Mouse (Mus musculus) liver (tissue): ENCODE results near the gene 5730522E02Rik.
"Not testable (repeated sequence)": the region's sequence is repeated elsewhere in the genome, so short reads cannot be mapped to it uniquely, and the experiment has no call there.

ENCODE experiments used
- DNase-seq: peaks from one replicate; pipeline ENCODE4 v3.0.0-alpha.2; 2020; ENCODE audit warnings: mixed read lengths

Gene 5730522E02Rik

GRCm38 (mm10) chr11:26210582-26211180 lies at the start of gene 5730522E02Rik:
Gene 5730522E02Rik, minus strand, starts transcription at chr11:26210763.
- DNase-seq, result no peak

GRCm38 (mm10) chr11:26236540-26236939 lies 26.0 kb upstream of the 5730522E02Rik start:
- DNase-seq, result no peak

GRCm38 (mm10) chr11:26229895-26230294 lies 19.3 kb upstream of the 5730522E02Rik start:
- DNase-seq, result no peak

GRCm38 (mm10) chr11:26213643-26214042 lies 3.1 kb upstream of the 5730522E02Rik start:
- not testable (repeated sequence) for DNase-seq

- peak; percentile 63 for DNase-seq
Measured at GRCm38 (mm10) chr11:26209811-26210581, 567 bp downstream of the 5730522E02Rik start.

- DNase-seq, result no peak
Measured at GRCm38 (mm10) chr11:26203466-26203865, 7.1 kb downstream of the 5730522E02Rik start.

GRCm38 (mm10) chr11:26202842-26203241 lies 7.7 kb downstream of the 5730522E02Rik start:
- no peak for DNase-seq

- no peak for DNase-seq
Measured at GRCm38 (mm10) chr11:26201778-26202097, 8.8 kb downstream of the 5730522E02Rik start.

GRCm38 (mm10) chr11:26200970-26201777 lies 9.4 kb downstream of the 5730522E02Rik start:
- peak; percentile 45 for DNase-seq

- DNase-seq, result no peak
Measured at GRCm38 (mm10) chr11:26195468-26195867, 15.1 kb downstream of the 5730522E02Rik start.

GRCm38 (mm10) chr11:26187231-26187967 lies 23.2 kb downstream of the 5730522E02Rik start:
- DNase-seq, result no peak

GRCm38 (mm10) chr11:26170572-26170971 lies 40.0 kb downstream of the 5730522E02Rik start:
- no peak for DNase-seq

- DNase-seq, result no peak
Measured at GRCm38 (mm10) chr11:26167609-26167971, 43.0 kb downstream of the 5730522E02Rik start.

- DNase-seq, result no peak
Measured at GRCm38 (mm10) chr11:26166966-26167608, 43.5 kb downstream of the 5730522E02Rik start.

GRCm38 (mm10) chr11:26164651-26165259 lies 45.8 kb downstream of the 5730522E02Rik start:
- DNase-seq, result no peak

GRCm38 (mm10) chr11:26161354-26161753 lies 49.2 kb downstream of the 5730522E02Rik start:
- DNase-seq, result no peak

- DNase-seq, result no peak
Measured at GRCm38 (mm10) chr11:26159033-26159432, 51.5 kb downstream of the 5730522E02Rik start.

- no peak for DNase-seq
Measured at GRCm38 (mm10) chr11:26140024-26140423, 70.5 kb downstream of the 5730522E02Rik start.

GRCm38 (mm10) chr11:26138013-26138412 lies 72.5 kb downstream of the 5730522E02Rik start:
- DNase-seq, result no peak

- no peak for DNase-seq
Measured at GRCm38 (mm10) chr11:26130911-26131310, 79.7 kb downstream of the 5730522E02Rik start.

GRCm38 (mm10) chr11:26129054-26129453 lies 81.5 kb downstream of the 5730522E02Rik start:
- DNase-seq, result no peak

GRCm38 (mm10) chr11:26128385-26128784 lies 82.2 kb downstream of the 5730522E02Rik start:
- DNase-seq, result no peak
